Mouse (Mus musculus): ENCODE results near the gene Zdhhc5. TPM values are rescaled to one million over a fixed set of nuclear protein-coding genes. Genes with fewer than 3 reads are reported as not detected.
A peak's percentile ranks its signal among the peaks of the same experiment; 100 is the strongest.

Zdhhc5 gene
- total and polyA plus RNA-seq, 2 experiments from 2014 or later = 14.6 to 38.2 TPM

GRCm38 (mm10) chr2:84757026-84757682 is 42.2 kb upstream of the Zdhhc5 start:
- Histone ChIP-seq H3K9me3 (ENCODE audit: low read length) (no peaks in the 10 kb centered on the region), H3K36me3 (ENCODE audit: insufficient read depth, low read length) (no peaks in the 10 kb centered on the region), H3K4me1 (ENCODE audit: insufficient read depth, low read length) (no peaks in the 10 kb centered on the region), H3K9ac (replicated peaks; ENCODE audit: low read length) (no peak overlapping the region), H3K4me2 (ENCODE audit: low read depth, low read length) (no peak overlapping the region), H3K4me3 (ENCODE audit: low read length) (no peak overlapping the region), H3K27ac (no peak overlapping the region), H3K27me3 (ENCODE audit: insufficient read depth, low read length) (0 out of 2 replicates have a peak, but pooled peaks cover 3% of the 10 kb centered on the region)
- no peak for TF ChIP-seq CTCF (IDR thresholded peaks at IDR 0.05; ENCODE audit: low read depth)
- 56% methylated on average over 7 of the region's 7 CpGs for WGBS
- no peak for DNase-seq (ENCODE audit: low spot score)
- ATAC-seq = no peak

GRCm38 (mm10) chr2:84756245-84756644 is 41.3 kb upstream of the Zdhhc5 start:
- H3K36me3 ChIP-seq (ENCODE audit: insufficient read depth, low read length) = no peaks in the 10 kb centered on the region
- H3K9ac ChIP-seq (replicated peaks; ENCODE audit: low read length) = no peak overlapping the region
- DNase-seq (ENCODE audit: low spot score) (no peak), ATAC-seq (no peak)
- H3K27me3 ChIP-seq (ENCODE audit: insufficient read depth, low read length) = 0 out of 2 replicates have a peak, but pooled peaks cover 3% of the 10 kb centered on the region
- no peak for TF ChIP-seq CTCF (IDR thresholded peaks at IDR 0.05; ENCODE audit: low read depth)
- H3K27ac ChIP-seq = no peak overlapping the region
- no peak overlapping the region for H3K4me3 ChIP-seq (ENCODE audit: low read length)
- WGBS = 91% methylated on average over 5 of the region's 5 CpGs
- no peak overlapping the region for H3K4me2 ChIP-seq (ENCODE audit: low read depth, low read length)
- no peaks in the 10 kb centered on the region for H3K9me3 ChIP-seq (ENCODE audit: low read length)
- H3K4me1 ChIP-seq (ENCODE audit: insufficient read depth, low read length) = no peaks in the 10 kb centered on the region

- TF ChIP-seq CTCF (IDR thresholded peaks at IDR 0.05; ENCODE audit: low read depth) = no peak
- Histone ChIP-seq H3K36me3 (ENCODE audit: insufficient read depth, low read length) (no peaks in the 10 kb centered on the region), H3K4me2 (ENCODE audit: low read depth, low read length) (no peak overlapping the region), H3K27ac (no peak overlapping the region), H3K9me3 (ENCODE audit: low read length) (no peaks in the 10 kb centered on the region), H3K27me3 (ENCODE audit: insufficient read depth, low read length) (0 out of 2 replicates have a peak, but pooled peaks cover 3% of the 10 kb centered on the region), H3K4me1 (ENCODE audit: insufficient read depth, low read length) (no peaks in the 10 kb centered on the region), H3K4me3 (ENCODE audit: low read length) (no peak overlapping the region), H3K9ac (replicated peaks; ENCODE audit: low read length) (no peak overlapping the region)
- ATAC-seq = no peak
- DNase-seq (ENCODE audit: low spot score) = peak; percentile 7
- WGBS = 72% methylated on average over 6 of the region's 6 CpGs
These were observed 35.1 kb upstream of the Zdhhc5 start for GRCm38 (mm10) chr2:84750115-84750514.

DNA sequence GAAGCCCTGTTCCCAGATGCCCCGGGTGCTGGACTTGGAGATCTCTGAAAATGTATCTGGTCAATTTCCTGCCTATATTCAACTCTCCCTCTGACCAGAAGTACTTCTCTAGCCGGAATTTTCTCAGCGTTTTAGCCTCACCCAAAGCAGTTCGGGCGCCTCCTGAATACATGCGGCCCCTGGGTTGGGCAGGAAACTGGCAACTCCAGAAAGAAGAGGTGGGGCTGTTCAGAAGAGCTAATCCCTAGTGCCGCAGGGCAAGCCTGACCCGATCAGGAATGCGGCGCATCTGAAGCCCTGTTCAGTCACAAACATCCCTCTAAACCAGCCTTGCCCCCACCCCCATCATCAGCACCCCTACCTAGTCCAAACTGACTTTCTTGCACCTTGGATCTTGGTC is 29.1 kb upstream of the Zdhhc5 start:
- WGBS = under 1% methylated on average over 10 of the region's 10 CpGs
- Histone ChIP-seq H3K4me3 (ENCODE audit: low read length) (peak overlapping the region; percentile 64), H3K9me3 (ENCODE audit: low read length) (no peaks in the 10 kb centered on the region), H3K4me1 (ENCODE audit: insufficient read depth, low read length) (peaks cover 12% of the 10 kb centered on the region), H3K27me3 (ENCODE audit: insufficient read depth, low read length) (no peaks in the 10 kb centered on the region), H3K36me3 (ENCODE audit: insufficient read depth, low read length) (no peaks in the 10 kb centered on the region), H3K9ac (replicated peaks; ENCODE audit: low read length) (peak overlapping the region; percentile 51), H3K27ac (peak overlapping the region; percentile 88), H3K4me2 (ENCODE audit: low read depth, low read length) (peak overlapping the region; percentile 77)
- ATAC-seq (peak; percentile 2; the same call in 1 of the 2 replicates), DNase-seq (ENCODE audit: low spot score) (peak; percentile 39)
- TF ChIP-seq CTCF (IDR thresholded peaks at IDR 0.05; ENCODE audit: low read depth) = no peak

- peak within 1 kb of the TSS; percentile 88 for H3K27ac ChIP-seq
- ATAC-seq (peak; percentile 93), DNase-seq (ENCODE audit: low spot score) (peak; percentile 95)
- H3K9ac ChIP-seq (replicated peaks; ENCODE audit: low read length) = peak within 1 kb of the TSS; percentile 64
- H3K9me3 ChIP-seq (ENCODE audit: low read length) = no peaks in the 10 kb centered on the region
- H3K27me3 ChIP-seq (ENCODE audit: insufficient read depth, low read length) = no peaks in the 10 kb centered on the region
- peaks cover 16% of the 10 kb centered on the region for H3K4me1 ChIP-seq (ENCODE audit: insufficient read depth, low read length)
- peak within 1 kb of the TSS; percentile 64 for H3K4me3 ChIP-seq (ENCODE audit: low read length)
- no peaks in the 10 kb centered on the region for H3K36me3 ChIP-seq (ENCODE audit: insufficient read depth, low read length)
- H3K4me2 ChIP-seq (ENCODE audit: low read depth, low read length) = peak within 1 kb of the TSS; percentile 77
- 1% methylated on average over 24 of the region's 25 CpGs for WGBS
- no peak for TF ChIP-seq CTCF (IDR thresholded peaks at IDR 0.05; ENCODE audit: low read depth)
These were observed 28.6 kb upstream of the Zdhhc5 start, which contains the start of gene Gm19426 for GRCm38 (mm10) chr2:84743561-84743960. TSS of gene Gm19426 (minus strand) at chr2:84743655.

DNA sequence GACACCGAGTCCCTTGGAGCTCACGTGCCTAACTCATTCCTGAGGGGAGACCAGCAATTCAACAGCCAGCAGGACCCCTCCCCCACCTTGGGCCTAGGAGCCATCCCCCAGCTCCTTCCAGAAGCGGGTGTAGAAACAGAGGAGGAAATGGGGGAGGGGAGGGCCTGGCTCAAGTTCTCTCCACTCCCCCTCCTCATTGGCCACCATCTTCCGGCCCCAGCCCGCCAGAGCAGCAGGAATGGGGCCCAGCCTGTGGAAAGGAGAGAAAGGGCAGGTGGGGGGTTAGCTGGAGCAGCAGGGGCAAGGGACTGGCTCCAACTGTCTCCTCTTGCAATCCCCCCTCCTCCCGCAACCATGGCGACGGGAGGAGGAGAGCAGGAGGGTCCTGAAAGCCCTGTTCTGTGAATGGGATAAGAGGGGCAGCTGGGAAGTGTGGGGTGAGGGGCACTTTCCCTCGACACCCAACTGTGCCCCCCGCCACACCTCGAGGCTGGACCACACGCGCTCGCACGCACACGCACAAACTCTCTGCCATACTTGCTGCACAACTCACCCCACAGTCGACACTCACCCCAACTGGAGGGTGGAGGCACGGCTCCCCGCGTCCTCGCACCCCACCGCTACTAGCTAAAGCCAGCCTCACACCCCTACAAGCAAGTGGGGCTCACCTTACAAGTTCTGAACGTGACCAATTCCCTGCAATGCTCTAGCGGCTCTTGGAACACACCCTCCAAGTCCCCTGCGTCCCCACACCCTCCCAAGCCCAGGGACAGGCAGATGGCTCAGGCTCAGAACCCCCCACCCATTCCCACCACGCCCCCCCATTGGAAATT is 27.7 kb upstream of the Zdhhc5 start:
- ATAC-seq (peak; percentile 85), DNase-seq (ENCODE audit: low spot score) (peak; percentile 86)
- Histone ChIP-seq H3K36me3 (ENCODE audit: insufficient read depth, low read length) (no peaks in the 10 kb centered on the region), H3K27ac (peak overlapping the region; percentile 88), H3K4me3 (ENCODE audit: low read length) (peak overlapping the region; percentile 64), H3K4me2 (ENCODE audit: low read depth, low read length) (peak overlapping the region; percentile 77), H3K27me3 (ENCODE audit: insufficient read depth, low read length) (no peaks in the 10 kb centered on the region), H3K9me3 (ENCODE audit: low read length) (no peaks in the 10 kb centered on the region), H3K9ac (replicated peaks; ENCODE audit: low read length) (peak overlapping the region; percentile 64), H3K4me1 (ENCODE audit: insufficient read depth, low read length) (peaks cover 21% of the 10 kb centered on the region)
- under 1% methylated on average over 26 of the region's 26 CpGs for WGBS
- TF ChIP-seq CTCF (IDR thresholded peaks at IDR 0.05; ENCODE audit: low read depth) = no peak; the same call in 1 of the 2 replicates
